Mouse (Mus musculus) lung, postnatal 4 days (tissue): ENCODE measurements around the gene Fxyd7.

ENCODE experiments used
- DNase-seq, 2 experiments: peaks; one replicate each; pipeline ENCODE4 v3.0.0; 2021

Fxyd7 gene

DNA sequence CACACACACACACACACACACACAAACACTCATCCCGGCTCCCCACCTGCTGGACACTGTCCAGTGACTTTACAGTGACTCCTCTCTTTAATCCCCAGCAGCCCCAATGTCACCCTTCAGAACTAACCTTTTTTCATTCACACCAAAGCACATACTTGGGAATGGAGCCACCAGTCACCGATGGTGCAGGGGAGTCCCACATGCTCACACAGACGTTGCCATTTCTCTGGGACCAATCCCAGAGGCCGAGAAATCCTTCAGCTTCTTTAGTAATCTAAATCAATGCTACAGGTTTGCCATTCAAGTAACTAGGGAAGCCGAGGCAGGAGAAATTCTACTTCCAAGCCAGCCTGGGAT, 23.4 kb upstream of the Fxyd7 start:
- DNase-seq, result no peak

DNA sequence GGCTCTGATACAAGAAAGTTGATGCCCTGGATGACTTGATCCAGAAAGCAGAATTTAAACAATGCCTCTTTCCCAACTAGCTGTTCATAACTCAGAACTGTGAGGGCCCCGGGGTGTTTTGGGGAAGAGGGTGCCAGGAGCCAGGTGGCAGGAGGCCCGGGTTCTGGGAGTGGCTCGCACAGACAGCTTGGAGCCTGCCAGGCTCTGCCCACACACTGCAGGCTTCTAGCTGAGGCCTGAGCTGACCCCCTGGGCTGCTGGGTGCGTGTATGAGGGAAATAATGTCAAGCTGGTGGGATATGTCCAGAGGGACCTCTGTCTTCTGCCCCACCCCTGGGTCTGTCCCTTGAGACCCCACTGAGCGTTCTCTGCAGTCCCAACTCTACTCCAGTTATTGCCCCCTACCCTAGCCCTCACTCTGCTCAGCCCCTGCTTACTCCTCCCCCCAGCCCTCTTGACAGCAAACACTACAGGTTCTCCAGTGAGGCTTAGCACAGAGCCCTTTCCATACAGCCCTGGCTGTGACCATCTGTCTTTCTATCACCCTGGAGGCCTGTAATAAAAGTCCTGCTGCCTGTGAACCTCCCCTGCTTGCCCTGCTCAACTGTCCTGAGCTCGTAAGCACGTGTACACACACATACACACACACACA, 22.9 kb upstream of the Fxyd7 start:
- DNase-seq, result no peak

DNA sequence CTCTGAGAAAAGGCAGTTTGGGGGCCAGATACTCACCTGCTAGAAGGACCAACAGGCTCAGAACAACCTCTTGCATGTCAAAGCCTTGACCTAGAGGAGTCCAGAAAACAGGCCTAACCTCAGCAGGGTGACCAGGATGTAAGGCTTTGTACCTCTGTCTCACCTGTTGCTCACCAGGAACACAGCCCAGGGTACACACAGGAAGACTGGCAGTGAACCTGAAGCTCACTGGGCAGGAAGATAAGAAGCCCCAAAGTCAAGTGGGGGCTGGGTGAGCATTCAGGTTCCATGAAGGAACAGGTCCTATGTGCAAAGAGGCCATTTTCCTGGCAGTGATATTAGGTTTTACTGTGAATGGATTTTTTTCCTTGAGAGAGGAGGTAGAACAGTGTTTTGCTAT, 22.3 kb upstream of the Fxyd7 start:
- DNase-seq, result no peak

DNA sequence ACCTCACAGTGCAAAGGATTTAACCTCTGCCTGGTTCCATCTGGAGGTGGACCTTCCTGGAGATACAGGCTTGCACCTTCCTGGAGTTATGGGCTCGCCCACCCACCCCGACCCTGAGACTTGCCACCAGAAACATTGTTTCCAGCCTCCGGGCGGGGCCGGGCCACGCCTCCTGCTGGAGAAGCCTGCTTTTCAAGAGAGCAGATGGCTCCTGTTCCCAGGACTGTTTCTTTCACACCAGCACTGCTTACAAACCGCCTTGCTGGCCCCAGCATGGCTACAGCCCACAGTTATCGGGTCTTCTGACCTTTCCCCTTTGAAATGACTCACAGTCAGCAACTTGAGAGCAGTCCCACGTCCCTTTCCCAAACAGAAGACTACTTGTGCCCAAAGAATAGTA, 21.1 kb upstream of the Fxyd7 start:
- no peak for DNase-seq

DNA sequence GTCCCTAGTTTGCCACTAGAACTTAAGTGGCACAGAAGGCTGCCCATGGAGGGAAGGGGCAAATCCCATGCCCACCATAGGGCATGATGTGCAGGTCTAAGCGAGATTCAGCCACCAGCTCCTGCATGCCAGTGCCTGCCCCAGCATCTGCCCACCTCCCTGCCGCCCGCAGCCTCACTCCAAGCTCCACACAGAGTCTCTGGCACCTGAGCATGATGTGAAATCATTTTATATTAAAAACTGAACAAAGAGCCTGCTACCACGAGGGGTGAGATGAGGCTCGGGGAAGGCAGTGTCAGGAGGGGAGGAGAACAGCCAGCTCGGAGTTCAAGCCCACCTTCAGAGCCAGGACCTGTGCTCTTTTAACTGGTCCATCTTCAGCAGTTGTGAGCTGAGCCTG, 19.1 kb upstream of the Fxyd7 start:
- no peak for DNase-seq

DNA sequence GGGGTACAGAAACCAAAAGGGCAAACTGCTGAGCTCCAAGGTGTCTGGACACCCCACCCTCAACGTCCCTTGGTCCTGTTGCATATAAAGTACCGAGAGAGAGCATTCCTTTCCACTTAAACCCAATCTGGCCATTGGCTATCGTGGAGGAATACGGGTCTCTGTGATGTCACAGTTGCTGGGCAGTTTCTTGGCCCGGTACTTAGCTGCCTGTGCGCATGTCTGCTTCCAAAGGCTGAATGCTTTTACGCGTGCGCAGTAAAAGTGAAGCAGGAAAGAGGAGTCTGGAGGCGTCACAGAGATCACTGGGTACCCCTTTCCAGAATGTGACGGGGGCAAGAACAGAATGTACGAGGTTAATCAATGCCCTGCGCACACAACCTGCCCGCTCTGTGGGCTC, 18.2 kb upstream of the Fxyd7 start:
- DNase-seq, result no peak

DNA sequence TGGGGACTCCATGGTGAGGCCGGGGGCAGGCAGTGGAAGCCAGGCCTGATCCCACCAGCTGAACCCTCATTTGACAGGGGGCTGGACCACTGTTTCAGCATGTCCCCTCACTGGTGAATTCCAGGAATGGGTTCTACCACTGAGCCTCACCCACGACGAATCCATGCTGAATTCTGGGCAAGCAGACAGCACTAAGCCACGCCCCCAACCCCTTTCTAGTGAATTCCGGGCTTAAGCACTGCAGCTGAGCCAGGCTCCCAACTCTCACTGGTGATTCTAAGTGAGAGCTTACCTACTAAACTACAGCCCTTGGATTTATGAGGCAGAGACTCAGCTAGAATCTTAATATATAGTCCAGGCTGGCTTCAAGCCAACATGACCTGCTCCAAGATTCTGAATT, 16.6 kb upstream of the Fxyd7 start:
- no peak for DNase-seq

DNA sequence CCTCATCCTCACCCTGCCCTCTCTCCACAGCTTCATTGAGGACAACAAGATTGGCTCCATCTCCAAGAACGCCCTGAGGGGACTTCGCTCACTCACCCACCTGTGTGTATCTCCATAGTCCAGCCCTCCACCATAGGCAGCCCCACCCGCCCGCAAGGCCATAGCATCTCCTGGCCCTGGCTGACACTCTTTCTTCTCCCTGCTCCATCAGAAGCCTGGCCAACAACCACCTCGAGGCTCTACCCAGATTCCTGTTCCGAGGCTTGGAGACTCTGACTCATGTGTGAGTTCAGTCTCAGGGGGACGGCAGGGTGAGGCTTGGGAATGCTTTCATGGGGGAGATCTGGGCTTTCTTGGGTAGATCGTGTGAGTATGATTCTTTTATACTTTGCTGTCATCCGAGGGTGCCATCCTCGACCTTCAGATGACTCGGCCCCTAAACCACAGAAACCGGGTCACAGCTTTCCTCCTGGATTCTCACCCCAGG, 11.8 kb upstream of the Fxyd7 start:
- no peak for DNase-seq

DNA sequence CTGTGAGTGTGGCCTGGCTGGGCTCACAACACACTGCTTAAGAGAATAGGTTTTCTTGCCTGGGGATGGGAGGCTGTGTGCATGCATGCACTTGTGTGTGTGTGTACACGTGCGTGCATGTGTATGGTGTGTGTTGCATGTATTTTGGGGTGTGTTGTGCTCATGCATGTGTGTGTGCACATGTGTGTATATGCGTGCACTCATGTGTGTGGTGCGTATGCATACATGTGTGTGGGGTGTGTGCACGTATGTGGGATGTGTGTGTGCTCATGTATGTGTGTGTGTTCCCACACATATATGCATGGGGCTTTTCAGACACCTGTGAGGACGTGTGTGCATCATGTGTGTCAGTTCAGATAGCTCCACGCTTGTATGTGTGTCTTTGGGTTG, 9.3 kb upstream of the Fxyd7 start:
- no peak for DNase-seq

DNA sequence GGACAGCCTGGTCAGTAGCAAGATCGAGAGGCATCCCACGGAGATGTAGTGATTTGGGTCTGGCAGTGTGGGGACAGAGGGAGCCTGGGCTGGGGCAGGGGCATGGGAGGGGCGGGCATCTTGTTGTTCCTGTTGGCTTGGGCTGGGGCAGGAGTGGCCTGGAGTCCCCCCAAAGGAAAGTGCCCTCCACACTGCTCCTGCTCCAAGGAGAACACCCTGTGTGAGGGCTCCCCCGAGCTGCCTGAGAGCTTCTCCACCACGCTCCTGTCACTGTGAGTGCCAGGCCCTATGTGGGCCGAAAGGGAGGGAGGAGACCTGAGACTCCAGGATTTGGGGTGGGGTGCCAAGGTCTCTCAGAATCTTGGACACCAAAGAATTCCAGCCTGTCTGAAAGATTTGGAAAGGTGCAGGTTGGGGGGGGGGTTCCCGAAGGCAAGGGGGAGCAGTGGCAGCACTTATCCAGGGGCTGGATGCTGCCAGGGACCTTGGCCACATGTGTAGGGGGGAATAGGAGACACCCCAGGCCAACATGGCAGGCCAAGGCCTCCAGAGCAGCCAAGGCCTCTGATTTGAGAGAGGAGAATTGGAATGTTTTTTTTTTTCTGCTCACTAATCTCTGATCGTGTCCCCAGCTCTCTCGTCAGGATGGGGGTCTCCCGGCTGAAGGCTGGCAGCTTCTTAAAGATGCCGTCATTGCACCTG, 8.8 kb upstream of the Fxyd7 start:
- DNase-seq, result no peak

DNA sequence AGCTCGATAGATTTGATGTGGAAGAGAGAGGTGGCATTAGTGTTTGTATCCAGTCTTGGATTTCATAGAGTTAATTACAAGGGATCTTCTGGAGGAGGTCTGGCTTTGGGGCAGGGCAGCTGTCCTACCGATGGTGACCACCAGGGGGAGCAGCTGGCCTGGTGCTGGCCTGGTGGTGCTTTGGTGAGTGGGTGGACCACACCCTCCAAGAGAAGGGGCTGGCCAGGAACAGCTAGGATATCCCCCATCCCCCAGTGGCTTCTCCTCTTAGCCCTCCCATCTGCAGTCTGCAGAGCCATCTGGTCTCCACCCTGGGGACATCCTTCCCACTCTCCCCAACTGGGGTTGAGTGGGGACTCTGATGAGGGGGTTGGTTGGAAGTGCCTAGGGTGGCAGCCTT, 7.8 kb upstream of the Fxyd7 start, which contains the start of gene Lgi4:
Gene Lgi4, plus strand, starts transcription at position 235 of the 400 bp plus-strand sequence.
- peak; percentile 88 to 91 for DNase-seq

DNA sequence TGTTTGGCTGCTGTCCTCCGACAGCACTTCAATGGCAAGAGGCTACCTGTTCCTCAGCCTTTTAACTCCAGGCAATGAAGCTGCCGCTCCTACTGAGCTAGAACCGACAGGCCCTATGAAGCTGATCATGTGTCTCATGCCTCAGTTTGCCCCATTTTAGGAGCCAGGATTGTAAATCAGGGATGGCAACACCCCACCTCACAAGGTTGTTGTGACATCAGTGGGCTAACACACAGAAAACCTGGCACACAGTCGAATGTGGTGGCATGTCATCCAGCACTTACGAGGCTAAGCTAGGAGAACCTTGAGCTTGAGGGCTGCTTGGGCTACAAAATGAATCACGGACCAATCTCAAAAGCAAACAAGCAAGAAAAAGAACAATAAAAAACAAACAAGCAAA, 6.9 kb upstream of the Fxyd7 start:
- no peak for DNase-seq

DNA sequence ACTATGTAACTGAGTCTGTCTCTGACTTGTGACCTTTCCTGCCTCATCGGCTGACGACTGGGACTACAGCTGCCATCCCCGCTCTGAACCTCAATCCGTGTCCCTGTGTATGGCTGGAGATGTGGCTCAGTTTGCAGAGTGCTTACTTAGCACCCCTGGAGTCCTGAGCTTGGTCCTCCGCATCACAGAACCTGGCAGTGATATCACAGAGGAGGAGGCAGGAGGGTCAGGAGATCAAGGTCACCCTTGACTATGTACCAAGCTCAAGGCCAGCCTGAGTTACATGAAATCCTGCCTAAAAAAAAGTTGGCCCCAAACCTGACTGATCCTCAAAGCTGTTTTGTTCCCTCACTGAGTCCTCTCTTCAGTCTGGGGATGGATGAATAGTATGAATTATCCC, 6.5 kb upstream of the Fxyd7 start:
- DNase-seq, result no peak

DNA sequence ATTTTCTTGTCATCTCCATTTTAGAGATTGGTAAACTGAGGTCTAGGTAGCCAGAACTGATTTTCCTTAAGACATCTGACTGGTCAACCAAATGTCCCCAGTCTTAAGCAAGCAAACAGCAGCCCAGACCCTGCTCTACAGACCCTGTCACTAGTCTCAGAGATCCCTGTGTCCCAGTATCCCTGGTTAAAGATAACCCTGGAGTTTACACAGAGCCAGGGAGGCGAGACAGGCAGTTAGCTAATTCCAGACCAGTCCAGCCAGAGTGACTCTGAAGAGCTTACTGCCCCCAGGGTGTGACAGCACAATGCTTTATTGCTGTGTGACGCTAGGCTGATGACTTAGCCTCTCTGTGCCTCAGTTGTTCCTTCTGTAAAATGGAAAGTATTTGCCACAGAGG, 5.8 kb upstream of the Fxyd7 start, which contains the start of gene Fxyd1:
Gene Fxyd1, minus strand, starts transcription at position 129 of the 400 bp plus-strand sequence.
- no peak for DNase-seq

DNA sequence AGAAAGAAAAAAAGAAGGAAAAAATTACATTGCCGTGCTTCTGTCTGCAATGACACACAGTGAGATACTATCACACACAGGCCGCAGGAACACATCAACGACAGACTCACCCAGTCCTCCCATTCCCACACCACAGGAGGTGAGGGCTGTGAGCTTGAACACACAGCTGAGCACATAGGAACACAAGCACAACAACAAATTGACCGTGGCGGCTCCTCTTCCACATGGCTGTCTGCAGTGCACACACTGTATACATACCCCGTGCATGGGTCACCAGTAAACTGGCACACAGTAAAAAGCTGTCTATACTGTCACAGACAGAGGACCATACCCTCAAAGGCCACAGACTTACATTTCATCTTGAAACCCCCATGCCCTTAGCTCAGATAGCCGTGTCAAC, 5.2 kb upstream of the Fxyd7 start:
- no peak for DNase-seq

DNA sequence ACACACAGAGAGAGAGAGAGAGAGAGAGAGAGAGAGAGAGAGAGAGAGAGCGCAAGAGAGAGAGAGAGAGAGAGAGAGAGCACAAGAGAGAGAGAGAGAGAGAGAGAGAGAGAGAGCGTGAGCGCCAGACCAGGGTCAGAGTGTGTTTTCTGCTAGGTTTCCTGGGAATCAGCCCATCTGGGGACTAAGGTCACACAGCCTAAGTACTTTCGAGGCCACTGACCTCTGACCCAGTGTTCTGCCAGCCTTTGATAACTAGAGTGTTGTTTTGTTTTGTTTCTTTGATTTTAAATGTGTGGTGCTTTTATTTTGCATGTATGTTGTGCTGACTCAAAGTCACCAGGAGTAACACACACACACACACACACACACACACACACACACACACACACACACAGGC, 4.6 kb upstream of the Fxyd7 start:
- DNase-seq, result no peak

DNA sequence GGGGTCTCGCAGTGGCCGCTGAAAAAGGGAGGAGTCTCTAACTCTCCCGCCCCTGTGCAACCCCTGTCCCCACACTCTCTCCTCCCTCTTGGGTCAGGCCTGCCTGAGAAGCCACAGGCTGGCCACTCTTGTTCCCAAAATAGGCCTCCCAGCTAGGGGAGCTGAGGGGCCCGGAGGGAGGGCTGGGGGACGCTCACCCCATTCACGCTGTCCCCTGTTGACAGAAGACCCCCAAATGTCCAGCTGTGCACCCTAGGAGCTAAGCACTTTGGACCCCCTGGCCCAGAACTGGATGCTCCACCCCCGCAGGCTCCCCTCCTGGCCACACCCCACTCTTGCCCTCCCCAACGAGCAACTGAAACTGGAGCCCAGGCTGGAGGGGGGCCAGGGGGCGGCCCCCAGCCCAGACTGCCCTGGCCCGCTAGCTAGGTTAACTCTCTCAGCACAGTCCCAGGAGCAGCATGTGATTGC, 4.1 kb upstream of the Fxyd7 start:
- DNase-seq, result peak; percentile 81 to 94

DNA sequence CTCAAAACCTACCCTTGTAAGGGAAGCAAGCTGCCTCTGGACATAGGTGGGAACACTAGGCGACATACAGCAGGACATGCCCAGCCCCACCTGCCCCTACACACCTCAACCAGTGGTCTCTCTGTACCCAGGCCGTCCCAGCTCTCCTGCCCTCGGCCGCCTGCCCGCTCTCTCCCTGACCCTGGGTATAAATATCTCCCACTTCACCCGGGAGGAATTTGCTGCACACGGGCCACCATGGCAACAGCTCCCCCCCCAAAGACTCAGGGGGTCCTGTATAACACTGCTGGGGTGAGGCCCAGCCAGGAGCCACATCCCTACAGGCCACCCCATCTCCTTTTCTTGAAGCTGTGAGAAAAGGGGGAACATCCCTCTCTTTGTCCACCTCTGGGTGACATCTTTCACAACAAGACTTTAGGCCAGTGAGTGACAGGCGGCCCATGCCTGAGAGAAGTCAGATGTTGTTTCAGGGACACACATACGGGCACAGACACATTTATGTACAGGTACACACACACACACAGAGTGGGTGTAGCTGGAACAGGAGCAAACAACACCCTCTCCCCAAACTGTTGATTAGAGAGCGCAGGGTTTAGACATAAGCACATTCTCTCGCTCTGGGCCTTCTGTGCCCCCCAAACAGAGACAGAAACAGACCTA, 3.5 kb upstream of the Fxyd7 start:
- peak in 1 of 2 experiments; percentile 44 for DNase-seq

DNA sequence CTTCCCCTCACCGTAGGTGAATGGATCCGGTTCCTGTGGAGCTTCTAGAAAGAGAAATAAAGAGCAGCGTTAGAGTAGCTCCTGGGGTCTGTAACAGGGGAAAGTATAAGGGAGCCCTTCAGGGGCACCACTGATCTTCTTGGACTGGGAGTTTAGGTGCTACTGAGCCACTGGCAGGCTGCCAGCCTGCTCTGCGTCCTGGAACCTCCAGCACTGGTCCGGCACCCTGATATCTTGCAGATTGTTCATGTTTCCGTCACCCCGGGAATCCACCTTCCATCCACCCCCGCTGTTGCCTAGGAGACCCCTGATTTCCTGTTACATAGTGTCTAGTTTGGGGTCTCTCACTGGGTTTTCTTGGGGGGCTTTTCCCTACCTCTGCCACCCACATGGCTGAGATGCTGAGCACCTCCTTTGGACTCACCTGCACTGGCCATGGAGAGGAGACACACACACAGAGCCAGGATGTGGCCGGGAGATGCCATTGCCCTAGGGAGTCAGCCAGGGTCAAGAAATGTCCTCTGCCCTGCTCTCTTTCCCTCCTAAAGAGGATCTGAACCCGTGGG, 2.7 kb upstream of the Fxyd7 start:
- no peak for DNase-seq

DNA sequence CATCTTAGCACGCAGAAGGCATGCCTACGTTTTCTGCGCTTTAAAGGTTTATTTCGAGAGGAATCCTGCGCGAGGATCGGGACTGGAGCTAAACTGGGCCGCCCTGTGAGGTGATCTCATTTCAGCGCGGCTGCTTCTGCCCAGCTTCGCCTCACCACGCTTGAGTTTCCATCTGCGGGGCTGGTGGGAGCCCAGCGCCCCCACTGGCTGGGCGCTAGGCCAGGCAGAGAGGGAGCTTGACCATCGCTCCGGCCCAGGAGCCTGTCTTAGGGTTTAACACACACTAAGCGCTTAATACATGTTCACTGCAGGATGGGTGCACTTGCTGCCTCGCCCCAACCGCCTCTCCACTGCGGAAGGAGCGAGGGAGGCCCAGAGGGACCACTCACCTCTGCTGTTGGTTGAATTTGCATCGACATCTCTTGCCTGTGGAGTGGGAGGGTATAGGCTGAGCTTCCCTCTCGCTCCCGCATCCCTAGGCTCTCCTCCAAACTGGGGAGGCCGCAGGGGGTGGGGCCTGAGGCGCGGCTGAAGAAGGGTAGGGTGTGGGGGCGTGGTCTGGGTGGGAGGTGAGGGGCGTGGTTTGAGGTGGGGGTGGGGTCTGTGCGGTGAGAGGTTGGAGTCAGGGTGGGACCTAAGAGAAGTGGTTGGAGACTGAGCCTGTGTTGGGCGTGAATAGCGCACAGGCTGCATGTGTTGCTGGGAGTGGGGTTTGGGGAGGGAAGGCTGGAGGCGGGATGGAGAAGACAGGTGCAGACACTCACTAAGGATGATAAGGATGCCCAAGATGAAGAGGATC, 1.6 kb upstream of the Fxyd7 start:
- peak; percentile 51 to 64 for DNase-seq

DNA sequence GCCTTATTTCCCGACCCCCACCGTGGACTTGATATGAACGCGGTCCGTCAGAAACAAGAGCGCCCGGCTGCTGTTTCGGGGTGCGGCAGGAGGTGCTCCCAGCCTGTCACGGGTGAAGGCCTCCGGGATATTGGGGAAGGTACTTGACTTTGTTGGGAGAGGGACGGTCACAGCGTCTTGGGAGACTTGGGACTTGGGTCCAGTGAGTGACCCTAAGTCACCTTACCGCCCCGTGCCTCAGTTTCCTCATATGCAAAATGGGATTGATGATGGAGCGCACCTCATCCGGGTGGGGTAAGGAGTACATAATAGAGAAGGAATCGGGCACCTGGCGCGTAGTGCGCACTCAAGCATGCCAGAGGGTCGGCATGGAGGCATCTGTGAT, 976 bp upstream of the Fxyd7 start:
- no peak for DNase-seq

DNA sequence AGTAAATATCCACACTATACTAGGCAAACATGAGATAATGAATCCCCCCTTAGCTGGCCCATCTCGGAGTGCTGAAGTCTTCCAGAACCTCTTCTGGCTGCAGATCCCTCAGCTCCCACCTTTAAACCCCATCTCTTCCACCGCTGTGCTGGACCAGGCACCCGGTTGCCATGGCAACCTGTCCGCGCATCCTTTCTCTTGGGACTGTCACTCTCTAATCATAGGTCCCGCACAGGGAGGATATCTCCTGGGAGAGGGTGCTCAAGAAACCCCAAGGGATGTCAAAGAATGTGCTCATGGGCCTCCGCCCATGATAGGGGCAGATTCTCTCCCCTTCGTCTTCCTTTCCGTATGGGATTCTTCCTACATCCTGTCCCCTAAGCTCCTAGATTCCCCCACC, 346 bp downstream of the Fxyd7 start:
- no peak for DNase-seq

DNA sequence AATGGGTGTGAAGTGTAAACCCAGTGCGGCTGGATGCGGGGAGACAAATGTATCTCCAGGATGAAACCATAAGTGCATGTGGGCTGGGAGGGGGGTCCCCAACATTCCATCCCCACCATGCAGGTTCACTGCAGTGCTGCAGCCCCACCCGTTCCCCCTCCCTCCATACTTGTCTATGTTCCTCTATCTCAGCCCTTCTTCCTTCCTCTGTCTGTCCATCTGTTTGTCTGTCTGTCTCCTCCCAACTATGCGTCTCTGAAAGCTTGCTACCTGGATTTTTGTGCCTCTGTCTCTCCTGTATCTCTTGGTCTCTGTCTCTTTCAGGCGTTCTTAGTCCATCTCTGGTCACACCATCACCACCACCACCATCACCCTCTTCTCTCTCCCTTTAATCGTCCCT, 780 bp downstream of the Fxyd7 start:
- DNase-seq, result no peak
